Mouse (Mus musculus) right cerebral cortex, postnatal 14 days (tissue): ENCODE results near the gene Syt13.

ENCODE experiments used
- DNase-seq: peaks from one replicate; pipeline ENCODE4 v3.0.0; 2022

Gene Syt13

DNA sequence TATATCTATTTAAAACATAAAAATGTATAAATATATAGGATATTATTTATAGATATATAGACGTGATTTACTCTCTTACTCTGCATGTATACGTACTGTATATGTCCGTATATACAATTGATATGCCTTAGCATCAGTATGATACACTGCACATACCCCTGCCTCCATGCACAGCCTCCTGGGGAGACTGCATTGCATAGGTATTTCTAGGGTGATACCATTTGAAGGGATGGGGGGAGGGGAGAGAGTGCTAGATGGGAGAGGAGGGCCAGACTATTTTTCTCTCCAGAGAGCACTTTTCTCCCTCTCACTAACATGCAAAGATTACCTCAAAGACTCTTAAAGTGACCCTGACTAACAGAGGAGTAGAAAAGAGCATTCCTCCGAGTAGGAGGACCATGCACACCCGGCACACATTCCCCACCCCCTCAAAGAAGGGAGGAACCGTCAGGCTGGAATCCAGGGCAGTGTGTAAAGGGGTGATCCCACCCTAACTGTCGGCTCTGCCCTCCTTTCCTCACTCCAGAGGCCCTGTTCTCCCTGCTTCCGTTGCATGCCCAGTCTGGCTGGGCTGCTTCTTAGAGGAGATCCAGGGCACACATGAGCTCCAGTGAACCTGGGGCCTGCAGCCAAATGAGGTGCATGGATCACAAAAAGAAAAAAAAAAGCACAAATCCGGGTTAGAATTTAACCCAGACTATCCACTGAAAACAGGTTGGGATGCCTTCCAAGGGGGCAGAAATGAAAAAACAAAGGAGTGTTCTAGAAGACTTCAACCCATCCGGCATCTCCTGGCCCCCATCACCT is 52.3 kb downstream of the Syt13 start:
- no peak for DNase-seq

- DNase-seq = no peak
These were observed 52.9 kb downstream of the Syt13 start for GRCm38 (mm10) chr2:92967839-92968166.

DNA sequence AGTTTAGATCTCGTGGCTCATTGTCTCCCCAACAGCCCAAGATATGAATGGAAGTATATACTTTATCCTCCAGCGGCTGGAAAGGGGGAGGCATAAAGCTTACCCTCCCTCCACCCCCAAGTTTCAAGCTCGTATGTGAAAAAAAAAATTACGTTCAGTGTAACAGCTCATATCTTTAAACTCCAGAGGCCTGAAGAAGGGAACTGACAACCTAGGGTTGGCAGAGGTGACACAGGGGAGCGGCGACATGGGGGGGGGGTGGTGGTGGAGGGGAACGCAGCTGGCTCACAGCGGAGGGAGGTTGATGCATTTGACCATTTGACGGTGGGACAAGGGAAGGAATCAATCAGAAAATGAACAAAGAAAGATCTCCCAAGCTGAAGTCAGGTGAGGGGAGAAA is 56.2 kb downstream of the Syt13 start:
- no peak for DNase-seq

DNA sequence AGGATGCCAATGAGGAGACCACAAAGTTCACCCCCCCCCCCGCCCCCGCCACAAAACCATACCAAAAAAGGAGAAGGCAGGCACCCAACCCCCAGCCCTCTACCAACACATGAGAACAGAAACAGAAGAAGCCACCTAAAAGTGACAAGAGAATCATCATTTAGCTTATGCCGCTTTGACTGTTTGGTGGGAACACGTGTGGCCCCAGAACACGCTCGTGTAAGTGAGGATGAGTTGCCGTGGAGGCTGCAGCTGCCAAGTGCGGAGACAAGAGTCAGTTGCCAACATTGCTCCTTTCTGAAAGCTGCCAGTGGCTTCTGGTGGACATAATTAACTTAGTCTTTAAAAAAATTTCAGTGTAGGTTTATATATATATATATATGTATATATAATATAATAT is 56.6 kb downstream of the Syt13 start:
- DNase-seq = no peak

GRCm38 (mm10) chr2:92972071-92972470 is 57.2 kb downstream of the Syt13 start:
- no peak for DNase-seq

DNA sequence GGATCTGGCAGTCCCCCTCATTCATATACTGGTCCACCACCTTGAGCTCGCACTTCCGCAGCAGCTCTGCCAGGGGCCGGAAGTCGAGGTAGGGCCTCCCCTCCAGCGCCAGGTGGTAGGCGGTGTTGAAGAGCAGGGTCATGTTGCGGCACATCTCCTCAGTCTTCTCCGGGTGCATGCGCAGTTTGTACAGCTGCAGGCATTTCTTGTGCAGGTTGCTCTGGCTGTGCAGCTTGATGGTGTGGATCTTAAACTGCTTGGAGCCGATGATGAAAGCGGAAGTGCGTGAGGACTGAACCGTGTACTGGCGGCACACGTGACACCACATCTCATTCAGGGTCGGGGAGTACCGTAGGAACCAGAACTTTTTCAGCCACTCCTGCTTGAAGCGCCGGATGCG is 58.7 kb downstream of the Syt13 start:
- DNase-seq = no peak

GRCm38 (mm10) chr2:92975031-92975790 is 60.3 kb downstream of the Syt13 start:
- DNase-seq = no peak

DNA sequence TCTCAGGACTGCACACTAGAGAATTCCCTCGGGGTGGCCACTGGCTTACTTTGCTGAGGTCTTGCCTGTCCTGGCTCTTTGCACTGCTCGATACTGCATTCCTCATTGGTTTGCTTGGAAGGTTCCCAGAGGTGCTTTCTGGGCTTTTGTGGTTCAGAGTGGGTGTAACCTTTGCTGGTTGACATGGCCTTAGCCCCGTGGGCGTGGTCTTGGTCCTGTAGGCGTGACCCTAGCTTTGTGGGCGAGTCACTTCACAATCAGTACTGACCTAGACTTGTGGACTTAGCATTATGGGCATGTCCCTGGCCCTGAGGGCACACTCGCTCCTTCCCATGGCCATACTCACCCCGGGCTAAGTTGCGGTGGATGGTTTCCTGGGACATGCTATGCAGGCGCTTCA is 65.3 kb downstream of the Syt13 start:
- no peak for DNase-seq

- no peak for DNase-seq
These were observed 67.8 kb downstream of the Syt13 start for GRCm38 (mm10) chr2:92982591-92983272.

- DNase-seq = no peak
These were observed 68.3 kb downstream of the Syt13 start for GRCm38 (mm10) chr2:92983273-92983620.

DNA sequence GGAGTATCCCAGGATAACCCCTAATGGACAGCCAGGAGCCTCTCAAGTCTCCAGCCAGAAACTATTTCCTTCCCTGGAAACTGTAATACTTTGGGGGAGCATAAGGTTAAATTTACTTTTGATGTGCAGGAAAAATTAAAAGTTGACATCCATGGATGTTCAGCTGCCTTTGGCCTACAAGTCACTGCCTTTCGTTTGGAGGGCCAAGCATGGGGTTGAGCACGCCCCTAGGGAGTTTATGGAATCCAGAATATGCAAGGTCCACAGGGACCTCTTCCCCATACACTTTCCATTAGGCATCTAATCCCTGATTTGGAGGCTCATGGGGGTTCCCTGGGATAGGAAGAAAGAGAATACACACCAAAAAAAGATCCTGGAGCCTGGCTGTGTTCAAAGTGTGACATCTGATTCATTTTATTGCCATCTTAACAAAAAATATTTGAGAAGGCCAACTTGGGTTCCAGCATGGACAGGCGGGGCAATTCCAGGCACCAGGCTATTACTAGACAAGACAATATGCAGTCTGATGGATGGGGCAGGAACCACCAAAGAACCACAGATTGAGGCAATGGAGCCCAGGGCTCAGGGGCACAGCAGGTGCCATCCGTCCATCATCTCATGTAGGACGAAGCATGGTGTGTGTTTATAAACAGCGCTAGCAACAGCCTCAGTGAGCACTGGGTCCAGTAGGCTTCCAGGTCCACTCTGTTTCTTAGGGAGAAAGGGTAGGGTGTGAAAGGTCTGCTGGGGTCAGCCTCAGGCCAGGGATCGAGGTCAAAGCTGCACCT is 69.6 kb downstream of the Syt13 start:
- no peak for DNase-seq

DNA sequence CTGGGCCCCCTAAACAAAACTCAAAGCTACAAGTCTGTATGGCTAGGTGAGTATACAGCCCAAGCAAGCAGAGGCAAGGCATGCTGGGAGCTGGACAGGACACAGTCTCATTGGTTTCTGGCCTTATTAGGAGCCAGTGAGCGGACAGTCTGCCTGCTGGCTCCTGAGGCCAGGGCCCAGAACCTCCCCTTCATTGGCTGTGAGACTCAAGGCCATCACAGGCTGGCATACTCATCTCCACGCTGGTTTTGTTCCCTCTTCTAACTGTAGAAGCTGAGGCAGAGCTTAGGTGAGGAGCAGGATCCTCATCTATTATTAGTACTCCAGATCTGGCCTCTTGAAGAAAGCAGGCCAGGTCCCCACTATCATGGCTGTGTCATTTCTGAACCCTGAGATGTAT is 70.3 kb downstream of the Syt13 start:
- no peak for DNase-seq

GRCm38 (mm10) chr2:92985600-92985999 is 70.7 kb downstream of the Syt13 start:
- no peak for DNase-seq

DNA sequence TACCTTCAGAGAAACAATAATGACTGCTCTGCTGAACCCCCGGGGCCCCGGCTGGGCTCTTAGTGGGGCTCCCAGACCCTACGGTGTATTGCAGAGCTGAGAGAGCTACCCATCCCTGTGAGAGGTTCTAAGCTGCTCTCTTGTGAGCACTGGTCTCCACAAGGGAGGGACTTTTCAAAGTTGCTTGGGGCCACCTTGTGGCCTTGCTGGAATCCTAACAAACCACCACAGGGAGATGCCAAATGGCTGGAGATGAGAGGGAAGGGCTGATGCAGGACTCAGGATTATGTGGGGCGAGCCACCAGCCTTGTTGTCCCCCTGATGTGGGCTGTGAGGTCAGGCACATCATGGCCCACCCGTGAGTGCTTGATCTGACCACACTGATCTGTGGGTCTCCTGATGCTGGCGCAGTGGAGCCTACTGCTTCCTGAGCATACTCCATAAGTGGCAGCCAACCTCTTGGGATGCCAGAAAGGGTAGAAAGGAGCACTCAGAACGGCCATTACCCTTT is 72.3 kb downstream of the Syt13 start:
- DNase-seq = no peak

DNA sequence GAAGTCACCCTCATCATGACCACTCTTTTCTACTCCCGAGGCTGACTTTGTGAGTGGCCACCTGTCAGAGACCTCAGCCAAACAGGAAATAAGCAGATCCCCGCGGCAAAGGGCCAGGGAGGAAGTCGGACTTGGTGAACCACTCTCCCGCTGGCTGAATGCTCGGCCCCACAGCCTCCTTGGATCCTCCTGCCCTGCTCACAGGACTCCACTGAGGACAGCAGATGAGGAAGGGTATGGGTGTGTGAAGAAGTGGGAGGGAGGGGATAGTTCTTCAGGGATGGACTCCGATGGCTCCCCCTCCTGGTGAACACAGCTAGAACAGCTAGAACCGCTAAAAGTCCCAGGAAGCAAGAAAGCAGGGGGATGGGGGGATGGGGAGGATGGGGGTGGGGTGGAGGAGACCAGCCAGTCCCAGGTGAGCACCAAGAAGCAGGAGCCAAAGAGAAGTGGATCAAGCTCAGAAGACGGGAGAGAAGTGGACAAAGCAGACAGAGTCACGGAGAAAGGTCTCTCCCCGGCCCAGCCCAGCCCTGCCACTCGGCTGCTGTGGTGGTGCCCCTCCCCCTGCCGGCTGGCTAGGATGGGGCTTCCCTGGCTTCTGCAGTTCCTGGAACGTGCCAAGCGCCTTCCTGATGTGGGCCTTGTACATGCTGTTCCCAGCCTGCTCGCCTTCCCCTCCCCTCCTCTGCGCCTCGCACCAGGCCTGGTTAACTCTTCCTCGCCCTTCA is 73.2 kb downstream of the Syt13 start:
- DNase-seq = peak; percentile 67

- no peak for DNase-seq
These were observed 74.7 kb downstream of the Syt13 start for GRCm38 (mm10) chr2:92989593-92989992.

GRCm38 (mm10) chr2:92991976-92992375 is 77.1 kb downstream of the Syt13 start:
- DNase-seq = no peak

DNA sequence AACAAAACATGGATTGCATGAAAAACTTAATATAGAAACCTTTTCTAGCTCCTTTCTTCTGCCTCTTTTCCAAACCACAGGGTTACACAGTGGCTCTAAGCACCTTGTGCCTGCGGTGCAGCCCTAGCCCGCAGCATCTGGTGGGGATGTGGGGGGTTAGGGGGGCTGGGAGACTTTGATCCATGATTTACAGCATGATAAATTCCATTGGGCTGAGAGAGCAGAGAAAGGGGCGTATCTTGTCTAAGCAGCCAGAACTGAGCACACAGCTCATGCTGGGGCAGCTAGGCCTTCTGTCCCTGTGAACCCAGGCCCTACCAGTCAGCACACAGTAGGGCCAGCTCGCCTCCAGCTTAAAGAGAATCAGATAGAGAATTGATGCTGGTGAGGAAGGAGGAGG is 90.1 kb downstream of the Syt13 start:
- DNase-seq = no peak
